Mouse (Mus musculus): ENCODE measurements around the gene Fam229a. TPM values are rescaled to one million over a fixed set of nuclear protein-coding genes. Genes with fewer than 3 reads are reported as not detected.
"Not testable (repeated sequence)": the region's sequence is repeated elsewhere in the genome, so short reads cannot be mapped to it uniquely, and the experiment has no call there.

The Fam229a gene
- not detected for total RNA-seq (2022)

GRCm38 (mm10) chr4:129490972-129491880, at the start of gene Fam229a, which contains the start of gene Tssk3:
Fam229a (plus strand) TSS chr4:129491190.
Tssk3 (minus strand) TSS chr4:129491022.
- DNase-seq (ENCODE audit: low spot score in 2 of 2) = no peak

GRCm38 (mm10) chr4:129447360-129447759, 43.6 kb upstream of the Fam229a start:
- no peak for DNase-seq (ENCODE audit: low spot score in 2 of 2)

- DNase-seq (ENCODE audit: low spot score in 2 of 2) = no peak
These were observed 43.0 kb upstream of the Fam229a start for GRCm38 (mm10) chr4:129447778-129448563.

GRCm38 (mm10) chr4:129448713-129449112, 42.3 kb upstream of the Fam229a start:
- no peak for DNase-seq (ENCODE audit: low spot score in 2 of 2)

GRCm38 (mm10) chr4:129450851-129451250, 40.1 kb upstream of the Fam229a start:
- no peak for DNase-seq (ENCODE audit: low spot score in 2 of 2)

GRCm38 (mm10) chr4:129451471-129452169, 39.4 kb upstream of the Fam229a start:
- DNase-seq (ENCODE audit: low spot score in 2 of 2) = no peak

GRCm38 (mm10) chr4:129455265-129455664, 35.7 kb upstream of the Fam229a start:
- peak; percentile 65 to 70 for DNase-seq (ENCODE audit: low spot score in 2 of 2)

GRCm38 (mm10) chr4:129456126-129456525, 34.9 kb upstream of the Fam229a start:
- no peak for DNase-seq (ENCODE audit: low spot score in 2 of 2)

- not testable (repeated sequence) for DNase-seq (ENCODE audit: low spot score in 2 of 2)
These were observed 33.7 kb upstream of the Fam229a start for GRCm38 (mm10) chr4:129457311-129457710.

- no peak for DNase-seq (ENCODE audit: low spot score in 2 of 2)
These were observed 31.3 kb upstream of the Fam229a start for GRCm38 (mm10) chr4:129459726-129460125.

GRCm38 (mm10) chr4:129460827-129461182, 30.2 kb upstream of the Fam229a start:
- no peak for DNase-seq (ENCODE audit: low spot score in 2 of 2)

- DNase-seq (ENCODE audit: low spot score in 2 of 2) = peak; percentile 100
These were observed 29.6 kb upstream of the Fam229a start, which contains the start of gene Bsdc1 for GRCm38 (mm10) chr4:129461183-129461960. Bsdc1 (plus strand) TSS chr4:129461581.

GRCm38 (mm10) chr4:129462118-129462517, 28.9 kb upstream of the Fam229a start:
- no peak for DNase-seq (ENCODE audit: low spot score in 2 of 2)

- no peak for DNase-seq (ENCODE audit: low spot score in 2 of 2)
These were observed 27.6 kb upstream of the Fam229a start for GRCm38 (mm10) chr4:129463097-129464059.

GRCm38 (mm10) chr4:129464286-129464815, 26.6 kb upstream of the Fam229a start:
- no peak for DNase-seq (ENCODE audit: low spot score in 2 of 2)

GRCm38 (mm10) chr4:129476047-129476446, 14.9 kb upstream of the Fam229a start:
- no peak for DNase-seq (ENCODE audit: low spot score in 2 of 2)

GRCm38 (mm10) chr4:129479863-129480262, 11.1 kb upstream of the Fam229a start:
- DNase-seq (ENCODE audit: low spot score in 2 of 2) = no peak

- peak in 1 of 2 experiments; percentile 44 for DNase-seq (ENCODE audit: low spot score in 2 of 2)
These were observed 9.9 kb upstream of the Fam229a start for GRCm38 (mm10) chr4:129481090-129481489.

- DNase-seq (ENCODE audit: low spot score in 2 of 2) = no peak
These were observed 3.7 kb downstream of the Fam229a start for GRCm38 (mm10) chr4:129494681-129495080.
